Mouse (Mus musculus) Patski (cell line): ENCODE results near the gene Fmnl3. TPM values are rescaled to one million over a fixed set of nuclear protein-coding genes. Genes with fewer than 3 reads are reported as not detected.

Experiments used
- ATAC-seq: fragments of 100-300 bp; one replicate; pipeline ENCODE4 v1.8.0; 2021
- CTCF ChIA-PET: fragments of 350-600 bp; sonication (Branson Sonifier 250); formaldehyde crosslinking; loops from one replicate; lab custom pipeline; 2022; ENCODE audit warnings: inconsistent platforms; lab: Charles Lee
- POLR2A ChIA-PET: fragments of 350-600 bp; sonication (Branson Sonifier 250); formaldehyde crosslinking; loops from one replicate; lab custom pipeline; 2022; ENCODE audit warnings: antibody characterized with exemption, inconsistent platforms; lab: Charles Lee
- DNase-seq: peaks from one replicate; pipeline ENCODE4 v3.0.0-alpha.2; 2011; ENCODE audit warnings: low read depth, low spot score
- H3K27me3 ChIP-seq: fragments of 371-371 bp; one replicate; pipeline ENCODE4 v1.5.1; 2021
- CTCF ChIP-seq: fragments of 100-300 bp; IDR thresholded peaks from one replicate; pipeline ENCODE4 v1.5.1; 2021
- in situ Hi-C: fragments of 300-500 bp; cut with MboI; formaldehyde crosslinking; loops from 3 replicates; pipeline ENCODE4 v1.11.1; 2018; ENCODE audit warnings: low pct_unique_long_range_greater_than_20kb, mixed read lengths
- polyA plus RNA-seq: library from polyadenylated mRNA; unstranded; gene quantifications from one replicate; pipeline ENCODE4 v1.2.3, GENCODE M21; 2021

The Fmnl3 gene
- polyA plus RNA-seq, 1 experiment from 2014 or later, result 99.2 TPM

- no peak for TF ChIP-seq CTCF
- in situ Hi-C loops, result no loop called here
- ATAC-seq (no peak), DNase-seq (no peak)
- ChIA-PET CTCF (interaction anchor here (1.0 to 4.8 kb wide), 2 partner anchors 13 to 19 kb away, joined by 3 to 21 read pairs; no protein-coding TSS in a partner anchor), POLR2A (no interaction called here)
- no peaks in the 10 kb centered on the region for H3K27me3 ChIP-seq
Observed at GRCm38 (mm10) chr15:99403159-99403889, 33.0 kb upstream of the Fmnl3 start.

GRCm38 (mm10) chr15:99400602-99401001, 30.3 kb upstream of the Fmnl3 start:
- peak; percentile 59 for DNase-seq
- peak; percentile 81 for ATAC-seq
- ChIA-PET CTCF (interaction anchor here (1.6 kb wide), 1 partner anchor 16 kb away, joined by 5 read pairs; no protein-coding TSS in a partner anchor), POLR2A (no interaction called here)
- H3K27me3 ChIP-seq, result no peaks in the 10 kb centered on the region
- in situ Hi-C loops, result no loop called here
- TF ChIP-seq CTCF, result no peak

GRCm38 (mm10) chr15:99399503-99400245, 29.4 kb upstream of the Fmnl3 start:
- H3K27me3 ChIP-seq, result no peaks in the 10 kb centered on the region
- no peak for TF ChIP-seq CTCF
- in situ Hi-C loops, result no loop called here
- ChIA-PET POLR2A (no interaction called here), CTCF (no interaction called here)
- ATAC-seq, result no peak
- no peak for DNase-seq

- in situ Hi-C loops, result no loop called here
Observed at GRCm38 (mm10) chr15:99397622-99398021, 27.3 kb upstream of the Fmnl3 start.

GRCm38 (mm10) chr15:99396875-99397274, 26.6 kb upstream of the Fmnl3 start:
- no peak for DNase-seq
- POLR2A ChIA-PET, result interaction anchor here (0.5 kb wide), 1 partner anchor 624 kb away, joined by 3 read pairs; no protein-coding TSS in a partner anchor
- CTCF ChIA-PET, result interaction anchor here (0.9 to 1.1 kb wide), 3 partner anchors 8 to 73 kb away, joined by 3 to 4 read pairs (median 3); no protein-coding TSS in a partner anchor
- TF ChIP-seq CTCF, result no peak
- ATAC-seq, result no peak
- in situ Hi-C loops, result no loop called here
- H3K27me3 ChIP-seq, result no peaks in the 10 kb centered on the region

More at GRCm38 (mm10) chr15:99397622-99398021, 27.3 kb upstream of the Fmnl3 start:
- DNase-seq (no peak), ATAC-seq (no peak)
- ChIA-PET POLR2A (interaction anchor here (0.5 to 0.7 kb wide), 3 partner anchors 9 to 623 kb away, joined by 3 to 4 read pairs (median 3); no protein-coding TSS in a partner anchor), CTCF (no interaction called here)
- no peak for TF ChIP-seq CTCF
- H3K27me3 ChIP-seq, result no peaks in the 10 kb centered on the region

- no peaks in the 10 kb centered on the region for H3K27me3 ChIP-seq
- DNase-seq (no peak), ATAC-seq (no peak)
- CTCF ChIA-PET, result interaction anchor here (0.9 to 1.1 kb wide), 3 partner anchors 8 to 73 kb away, joined by 3 to 4 read pairs (median 3); no protein-coding TSS in a partner anchor
- in situ Hi-C loops, result no loop called here
- POLR2A ChIA-PET, result no interaction called here
- TF ChIP-seq CTCF, result no peak
Observed at GRCm38 (mm10) chr15:99396462-99396861, 26.2 kb upstream of the Fmnl3 start.

GRCm38 (mm10) chr15:99393386-99394252, 23.3 kb upstream of the Fmnl3 start:
- in situ Hi-C loops, result no loop called here
- POLR2A ChIA-PET, result interaction anchor here (0.8 kb wide), 1 partner anchor 287 kb away, joined by 3 read pairs; no protein-coding TSS in a partner anchor
- no peak for TF ChIP-seq CTCF
- H3K27me3 ChIP-seq, result no peaks in the 10 kb centered on the region
- ATAC-seq, result no peak
- DNase-seq, result no peak
- CTCF ChIA-PET, result interaction anchor here (0.8 to 1.2 kb wide), 3 partner anchors 9 to 23 kb away, joined by 3 to 4 read pairs (median 3); no protein-coding TSS in a partner anchor

- DNase-seq, result peak; percentile 98
- in situ Hi-C loops, result no loop called here
- ChIA-PET POLR2A (interaction anchor here (0.8 kb wide), 1 partner anchor 286 kb away, joined by 3 read pairs; no protein-coding TSS in a partner anchor), CTCF (interaction anchor here (1.1 to 1.2 kb wide), 2 partner anchors 10 to 24 kb away, joined by 3 to 4 read pairs; no protein-coding TSS in a partner anchor)
- no peak for TF ChIP-seq CTCF
- ATAC-seq, result peak; percentile 94
- no peaks in the 10 kb centered on the region for H3K27me3 ChIP-seq
Observed at GRCm38 (mm10) chr15:99392486-99393385, 22.5 kb upstream of the Fmnl3 start, which contains the start of gene Tmbim6. TSS of gene Tmbim6 (plus strand) at chr15:99392882.

- POLR2A ChIA-PET, result no interaction called here
Observed at GRCm38 (mm10) chr15:99391975-99392374, 21.7 kb upstream of the Fmnl3 start.

More at GRCm38 (mm10) chr15:99391975-99392374, 21.7 kb upstream of the Fmnl3 start:
- no peak for TF ChIP-seq CTCF
- CTCF ChIA-PET, result no interaction called here
- in situ Hi-C loops, result no loop called here
- DNase-seq (no peak), ATAC-seq (no peak)
- no peaks in the 10 kb centered on the region for H3K27me3 ChIP-seq
